12 mouse cellular contexts compared by ENCODE assay signal in genomic region chr2:97543691-97544672, GRCm38 (mm10).
DNase-seq lines count a peak whose midpoint lies in the region; ATAC-seq lines count a peak whose summit lies in the region.
"Had no signal": no experiment of that assay in that cellular context is flagged by ENCODE, and none has a peak within 500 bp of the region (broad histone marks: within the 10 kb centered on the region; RNA-seq: fewer than 3 reads in every experiment).

No protein-coding gene starts in this region.

- DNase-seq in embryo, embryonic 10 days (ENCODE audit: low spot score): peak; percentile 5
- DNase-seq in embryonic facial prominence, embryonic 14.5 days (ENCODE audit: low spot score): peak; percentile 36
- DNase-seq in neural tube, embryonic 11.5 days (ENCODE audit: low spot score): peak; percentile 20
- DNase-seq in kidney, adult 11 months: no peak
- no peak for DNase-seq in testis, postnatal 10 days (ENCODE audit: low spot score)
- DNase-seq in left cerebral cortex, adult 11 months (ENCODE audit: low spot score): no peak
- DNase-seq: kidney, postnatal 4 days; right cerebral cortex, postnatal 4 days had no signal

- H3K4me2 ChIP-seq in embryonic facial prominence, embryonic 14.5 days (ENCODE audit: low read depth, low read length): no peak overlapping the region
- 0 out of 2 replicates have a peak overlapping the region, but pooled peaks have one; percentile 9 for H3K4me2 ChIP-seq in hindbrain, embryonic 15.5 days
- no peak overlapping the region for H3K4me2 ChIP-seq in neural tube, embryonic 11.5 days (ENCODE audit: low read depth)
- H3K4me2 ChIP-seq: limb, embryonic 13.5 days had no signal

- no peaks in the 10 kb centered on the region for H3K4me1 ChIP-seq in embryonic facial prominence, embryonic 14.5 days (ENCODE audit: control insufficient read depth, insufficient read depth, low read length)
- peaks cover 13% of the 10 kb centered on the region for H3K4me1 ChIP-seq in hindbrain, embryonic 15.5 days (replicated peaks)
- H3K4me1 ChIP-seq in neural tube, embryonic 11.5 days (ENCODE audit: control insufficient read depth, insufficient read depth, low read length): no peaks in the 10 kb centered on the region
- H3K4me1 ChIP-seq: limb, embryonic 13.5 days had no signal

- no peaks in the 10 kb centered on the region for H3K27me3 ChIP-seq in embryonic facial prominence, embryonic 14.5 days (replicated peaks; ENCODE audit: control insufficient read depth, insufficient read depth, low read length)
- H3K27me3 ChIP-seq in hindbrain, embryonic 15.5 days: no peaks in the 10 kb centered on the region
- H3K27me3 ChIP-seq in neural tube, embryonic 11.5 days (ENCODE audit: control insufficient read depth, insufficient read depth, low read length): no peaks in the 10 kb centered on the region
- H3K27me3 ChIP-seq: limb, embryonic 13.5 days had no signal

- H3K36me3 ChIP-seq in embryonic facial prominence, embryonic 14.5 days (ENCODE audit: control insufficient read depth, insufficient read depth, low read length): no peaks in the 10 kb centered on the region
- no peaks in the 10 kb centered on the region for H3K36me3 ChIP-seq in hindbrain, embryonic 15.5 days
- H3K36me3 ChIP-seq in neural tube, embryonic 11.5 days (ENCODE audit: control insufficient read depth, insufficient read depth, low read length): no peaks in the 10 kb centered on the region
- H3K36me3 ChIP-seq: limb, embryonic 13.5 days had no signal

- WGBS in embryonic facial prominence, embryonic 14.5 days: 68% methylated on average over 10 of the region's 10 CpGs
- 47% methylated on average over 10 of the region's 10 CpGs for WGBS in hindbrain, embryonic 15.5 days
- 75% methylated on average over 10 of the region's 10 CpGs for WGBS in neural tube, embryonic 11.5 days

- H3K4me3 ChIP-seq in embryonic facial prominence, embryonic 14.5 days (ENCODE audit: low read depth, low read length): no peak overlapping the region
- H3K4me3 ChIP-seq in hindbrain, embryonic 15.5 days: no peak overlapping the region
- H3K4me3 ChIP-seq in neural tube, embryonic 11.5 days (ENCODE audit: low read depth, low read length): no peak overlapping the region
- H3K4me3 ChIP-seq: limb, embryonic 13.5 days; myocyte had no signal

- H3K9ac ChIP-seq in embryonic facial prominence, embryonic 14.5 days (ENCODE audit: low read depth, low read length): no peak overlapping the region
- H3K9ac ChIP-seq in hindbrain, embryonic 15.5 days: no peak overlapping the region
- H3K9ac ChIP-seq in neural tube, embryonic 11.5 days (ENCODE audit: low read length): no peak overlapping the region
- H3K9ac ChIP-seq: limb, embryonic 13.5 days had no signal

- peak; percentile 67; the same call in 1 of the 2 replicates for ATAC-seq in embryonic facial prominence, embryonic 14.5 days (ENCODE audit: low read depth)
- ATAC-seq in hindbrain, embryonic 15.5 days (ENCODE audit: low FRiP score, low read depth): peak; percentile 92
- peak; percentile 79 for ATAC-seq in neural tube, embryonic 11.5 days (ENCODE audit: insufficient read depth, low FRiP score, low TSS enrichment)
- ATAC-seq: activated CD4-positive, CD25-positive, alpha-beta regulatory T cell, adult 4 months had no signal

- H3K9me3 ChIP-seq in embryonic facial prominence, embryonic 14.5 days (ENCODE audit: control insufficient read depth, low read length): no peaks in the 10 kb centered on the region
- H3K9me3 ChIP-seq in hindbrain, embryonic 15.5 days: no peaks in the 10 kb centered on the region
- H3K9me3 ChIP-seq in neural tube, embryonic 11.5 days (ENCODE audit: control insufficient read depth, low read length): no peaks in the 10 kb centered on the region
- H3K9me3 ChIP-seq: limb, embryonic 13.5 days had no signal

- H3K27ac ChIP-seq in embryonic facial prominence, embryonic 14.5 days (replicated peaks; ENCODE audit: low read depth, low read length): no peak overlapping the region
- H3K27ac ChIP-seq in hindbrain, embryonic 15.5 days (replicated peaks): peak overlapping the region; percentile 41
- no peak overlapping the region for H3K27ac ChIP-seq in neural tube, embryonic 11.5 days (ENCODE audit: low read depth, low read length)
- H3K27ac ChIP-seq: limb, embryonic 13.5 days had no signal

Comparison
In these comparisons a context has a peak if more than half of its experiments do, and no peak if none do; other contexts are left out.
1. DNase-seq: peak in embryo, embryonic 10 days (single experiment), embryonic facial prominence, embryonic 14.5 days (single experiment) and neural tube, embryonic 11.5 days (single experiment); none in kidney, adult 11 months (single experiment), testis, postnatal 10 days (single experiment) and left cerebral cortex, adult 11 months (single experiment).
2. Peak in every context shown above with its lines, with median percentiles within 50 percentile points of each other: ATAC-seq.